27 mouse cellular contexts compared by ENCODE assay signal in the genomic region with DNA sequence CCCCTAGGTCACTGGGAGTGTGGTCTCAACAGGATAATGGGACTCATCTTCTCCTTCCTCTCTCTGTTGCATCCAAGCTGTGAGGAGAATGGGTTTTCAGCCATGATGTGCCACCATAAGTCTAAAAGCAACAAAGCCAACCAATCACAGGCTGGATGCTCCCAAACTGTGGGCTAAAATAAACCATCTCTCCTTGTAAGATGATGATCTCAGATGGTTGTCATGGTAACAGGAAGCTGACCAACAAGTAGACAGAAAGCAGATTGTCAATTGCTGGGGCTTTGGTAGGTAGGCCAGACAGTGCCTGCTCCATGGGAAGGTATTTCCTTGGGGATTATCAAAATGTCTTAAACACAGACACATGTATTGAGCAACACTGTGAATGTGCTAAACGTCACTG. TPM values are rescaled to one million over a fixed set of nuclear protein-coding genes. Genes with fewer than 3 reads are reported as not detected.
"Had no signal": no experiment of that assay in that cellular context is flagged by ENCODE, and none has a peak within 500 bp of the region (broad histone marks: within the 10 kb centered on the region; RNA-seq: fewer than 3 reads in every experiment).

No protein-coding gene starts in this region.

- DNase-seq: gastrocnemius, postnatal 14 days; gastrocnemius, postnatal 36 days; heart, adult 11 months; heart, adult 2 months; heart, postnatal 14 days; heart, postnatal 36 days; kidney, adult 11 months; kidney, adult 2 months; kidney, adult 9 months; kidney, postnatal 14 days; kidney, postnatal 36 days; layer of hippocampus, adult 9-11 months; layer of hippocampus, postnatal 36 days; left cerebral cortex, postnatal 4 days had no signal

- H3K27ac ChIP-seq: heart, adult 2 months; heart, embryonic 13.5 days; heart, embryonic 15.5 days; hindbrain, embryonic 13.5 days; hindbrain, embryonic 15.5 days; kidney, embryonic 15.5 days; kidney, postnatal 0 days; limb, embryonic 13.5 days; limb, embryonic 15.5 days; liver, embryonic 12.5 days; liver, embryonic 14.5 days had no signal

- H3K4me3 ChIP-seq: heart, adult 2 months; heart, embryonic 13.5 days; heart, embryonic 15.5 days; hindbrain, embryonic 13.5 days; hindbrain, embryonic 15.5 days; kidney, embryonic 15.5 days; limb, embryonic 13.5 days; limb, embryonic 15.5 days; liver, embryonic 12.5 days had no signal

- ATAC-seq: intestine, embryonic 16.5 days; liver, embryonic 12.5 days had no signal

RNA-seq across cellular contexts. Expression of a gene that starts 20.9 kb away (rescaled TPM):
- total RNA-seq: heart, adult 2 months; heart, postnatal 36 days; hematopoietic stem cell, adult 5-6 weeks; liver, adult 2 months had no signal
